Mouse (Mus musculus): Measurements from ENCODE around the gene Aplp1.

Gene Aplp1

GRCm38 (mm10) chr7:30444154-30444970 is 973 bp downstream of the Aplp1 start:
- DNase-seq (ENCODE audit: low spot score): peak; percentile 78

GRCm38 (mm10) chr7:30443696-30444095 is 1.6 kb downstream of the Aplp1 start:
- peak; percentile 51 for DNase-seq (ENCODE audit: low spot score)

GRCm38 (mm10) chr7:30440697-30441096 is 4.6 kb downstream of the Aplp1 start:
- DNase-seq (ENCODE audit: low spot score): peak; percentile 63

GRCm38 (mm10) chr7:30439734-30440133 is 5.6 kb downstream of the Aplp1 start:
- DNase-seq (ENCODE audit: low spot score): no peak

- DNase-seq (ENCODE audit: low spot score): no peak
Measured at GRCm38 (mm10) chr7:30436879-30437278, 8.5 kb downstream of the Aplp1 start.

- DNase-seq (ENCODE audit: low spot score): no peak
Measured at GRCm38 (mm10) chr7:30435156-30435555, 10.2 kb downstream of the Aplp1 start.

- no peak for DNase-seq (ENCODE audit: low spot score)
Measured at GRCm38 (mm10) chr7:30434701-30435100, 10.6 kb downstream of the Aplp1 start.

GRCm38 (mm10) chr7:30434238-30434637 is 11.1 kb downstream of the Aplp1 start:
- DNase-seq (ENCODE audit: low spot score): peak; percentile 71

GRCm38 (mm10) chr7:30431793-30432192 is 13.5 kb downstream of the Aplp1 start:
- peak; percentile 75 for DNase-seq (ENCODE audit: low spot score)

GRCm38 (mm10) chr7:30430191-30430590 is 15.1 kb downstream of the Aplp1 start:
- no peak for DNase-seq (ENCODE audit: low spot score)

- DNase-seq (ENCODE audit: low spot score): no peak
Measured at GRCm38 (mm10) chr7:30429327-30429726, 16.0 kb downstream of the Aplp1 start.

- DNase-seq (ENCODE audit: low spot score): no peak
Measured at GRCm38 (mm10) chr7:30423071-30423641, 22.2 kb downstream of the Aplp1 start.

- DNase-seq (ENCODE audit: low spot score): no peak
Measured at GRCm38 (mm10) chr7:30422560-30422959, 22.8 kb downstream of the Aplp1 start.

- peak; percentile 89 for DNase-seq (ENCODE audit: low spot score)
Measured at GRCm38 (mm10) chr7:30421890-30422435, 23.4 kb downstream of the Aplp1 start.

- peak; percentile 54 for DNase-seq (ENCODE audit: low spot score)
Measured at GRCm38 (mm10) chr7:30421175-30421889, 24.0 kb downstream of the Aplp1 start, which contains the start of gene Nfkbid. TSS of gene Nfkbid (plus strand) at chr7:30421732.

- DNase-seq (ENCODE audit: low spot score): no peak
Measured at GRCm38 (mm10) chr7:30420673-30421072, 24.7 kb downstream of the Aplp1 start.

- DNase-seq (ENCODE audit: low spot score): no peak
Measured at GRCm38 (mm10) chr7:30419561-30420499, 25.5 kb downstream of the Aplp1 start, which contains the start of gene Hcst. TSS of gene Hcst (minus strand) at chr7:30419854.

GRCm38 (mm10) chr7:30417856-30418255 is 27.5 kb downstream of the Aplp1 start:
- no peak for DNase-seq (ENCODE audit: low spot score)

- no peak for DNase-seq (ENCODE audit: low spot score)
Measured at GRCm38 (mm10) chr7:30413596-30413995, 31.7 kb downstream of the Aplp1 start, which contains the start of gene Tyrobp. TSS of gene Tyrobp (plus strand) at chr7:30413760.

- no peak for DNase-seq (ENCODE audit: low spot score)
Measured at GRCm38 (mm10) chr7:30412735-30413147, 32.6 kb downstream of the Aplp1 start.

GRCm38 (mm10) chr7:30411023-30411422 is 34.3 kb downstream of the Aplp1 start:
- DNase-seq (ENCODE audit: low spot score): no peak
